Mouse (Mus musculus): ENCODE measurements at regions not wholly inside any gene's neighbourhood (a gene's known extent, or its start where the extent isn't known, plus 50 kb on each side); places are given as distances from the start of the nearest gene placed in this dataset.
A peak's percentile ranks its signal among the peaks of the same experiment; 100 is the strongest.

DNA sequence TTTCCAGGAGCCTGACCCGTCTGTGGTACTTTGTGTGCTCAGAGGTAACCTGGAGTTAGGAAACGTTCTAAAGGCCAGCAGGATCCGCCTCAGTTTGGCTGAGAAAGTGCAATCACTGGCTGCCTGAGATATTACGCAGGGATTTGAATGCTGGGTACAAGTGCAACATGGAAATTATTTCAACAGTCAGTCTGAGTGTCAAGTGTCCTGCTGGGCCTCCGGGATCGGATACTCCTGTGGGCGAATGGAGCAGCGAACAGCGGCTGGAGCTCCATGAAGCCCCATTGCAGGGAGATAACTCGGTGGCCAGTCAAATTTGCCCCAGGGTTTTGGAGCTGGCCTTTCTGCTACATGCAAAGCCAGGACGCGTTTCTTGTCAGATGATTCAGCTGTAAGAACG, 332.4 kb downstream of the Foxo1 start:
- DNase-seq (ENCODE audit: low read depth), result no peak

DNA sequence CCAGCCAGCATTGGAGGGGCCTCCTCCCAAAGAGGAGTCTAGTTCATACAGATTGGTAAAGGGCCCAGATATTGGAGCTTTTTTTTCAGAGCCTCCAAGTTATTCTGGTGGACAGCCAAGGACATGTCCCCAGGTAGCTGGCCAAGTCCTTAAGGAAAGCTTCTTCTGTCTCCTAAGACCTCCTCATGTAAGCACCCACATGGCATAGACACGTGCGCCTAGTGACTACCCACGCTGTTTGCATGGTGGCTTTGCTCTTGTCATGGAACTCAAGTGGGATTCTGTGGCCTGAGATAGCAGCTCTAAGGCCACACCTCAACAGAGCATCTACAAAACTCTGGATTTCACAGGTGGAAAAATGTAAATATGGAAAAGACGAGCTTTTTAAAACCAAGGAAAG, 332.0 kb downstream of the Foxo1 start:
- no peak for DNase-seq (ENCODE audit: low read depth)

DNA sequence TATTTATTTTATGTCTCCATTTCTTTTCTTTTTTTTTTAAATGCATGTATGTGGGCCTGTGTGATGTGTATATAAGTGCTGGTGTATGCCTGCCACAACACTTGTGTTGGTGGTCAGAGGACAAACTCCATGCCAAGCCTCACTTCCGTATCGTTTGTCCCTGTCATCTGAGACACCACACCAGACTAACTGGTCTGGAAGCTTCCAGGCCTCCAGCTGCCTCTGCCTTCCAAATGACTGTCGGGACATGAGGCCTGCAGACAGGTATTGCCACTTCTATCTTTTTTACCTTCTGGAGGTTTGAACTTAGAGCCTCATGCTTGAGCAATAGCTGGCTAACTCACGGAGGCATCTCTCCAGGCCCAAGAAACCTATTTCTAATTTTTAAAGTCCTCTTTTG, 318.3 kb downstream of the Foxo1 start:
- DNase-seq (ENCODE audit: low read depth), result no peak

DNA sequence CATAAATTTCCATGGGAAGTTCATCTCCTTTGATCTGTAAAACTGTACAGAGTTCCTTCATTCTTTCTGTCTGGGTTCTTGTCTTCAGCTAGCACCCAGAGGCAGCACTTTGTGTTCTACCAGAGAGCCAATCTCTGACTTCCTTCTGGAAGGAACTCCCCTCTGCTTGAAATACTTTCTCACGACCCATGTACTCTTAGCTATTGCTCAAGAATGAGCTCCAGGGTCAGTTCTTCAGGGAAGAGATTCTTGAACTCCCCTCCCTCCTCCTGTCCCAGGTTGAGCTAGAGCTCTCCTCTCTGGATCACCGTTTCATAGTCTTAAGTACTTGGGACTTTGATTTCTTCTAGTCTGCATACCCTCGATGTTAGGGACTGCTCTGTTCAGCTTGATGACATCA, 311.8 kb downstream of the Foxo1 start:
- no peak for DNase-seq (ENCODE audit: low read depth)

DNA sequence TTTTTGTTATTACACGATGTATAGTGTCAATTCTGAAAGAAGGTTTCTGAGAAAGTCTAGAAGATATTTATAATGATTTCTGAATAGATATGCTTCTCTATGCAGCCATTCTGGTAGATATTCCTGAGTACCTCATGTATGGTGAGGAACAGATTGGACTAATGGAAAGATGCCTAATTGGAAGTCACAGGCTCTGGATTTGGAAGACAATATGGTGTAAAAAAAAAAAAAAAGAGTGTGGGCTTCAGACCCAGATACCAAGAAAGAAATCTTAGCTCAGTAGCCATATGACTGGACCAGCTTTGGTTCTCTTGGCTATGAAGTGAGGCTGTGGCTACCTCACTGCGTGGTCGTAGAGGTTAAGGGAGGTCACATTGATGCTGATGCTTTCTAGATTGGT, 311.0 kb downstream of the Foxo1 start:
- DNase-seq (ENCODE audit: low read depth), result no peak

DNA sequence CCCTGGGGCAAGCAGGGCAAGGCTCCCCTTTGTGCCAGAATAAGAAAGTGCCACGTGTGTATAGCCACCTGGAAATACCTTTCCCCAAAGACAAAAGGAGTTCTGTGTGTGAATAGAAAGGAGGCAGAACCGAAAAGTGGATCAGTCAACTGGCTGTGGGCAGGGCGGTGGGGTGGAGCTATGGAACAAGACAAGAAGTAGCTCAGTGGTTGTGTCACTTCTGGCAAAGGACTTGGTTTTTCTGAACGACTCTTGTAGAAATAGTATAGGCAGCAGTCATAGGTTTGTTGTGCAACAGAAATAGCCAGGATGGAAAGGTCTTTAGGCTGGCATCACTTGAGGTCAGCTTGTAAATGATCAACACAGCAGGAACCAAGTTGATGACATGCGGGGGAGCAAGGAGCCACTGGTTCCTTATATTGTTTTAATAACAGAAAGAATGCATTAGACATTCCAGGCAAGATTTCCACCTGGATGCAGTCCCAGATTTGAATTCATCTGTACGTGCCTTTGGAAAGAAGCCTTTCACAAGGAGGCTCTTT, 308.6 kb downstream of the Foxo1 start:
- no peak for DNase-seq (ENCODE audit: low read depth)

DNA sequence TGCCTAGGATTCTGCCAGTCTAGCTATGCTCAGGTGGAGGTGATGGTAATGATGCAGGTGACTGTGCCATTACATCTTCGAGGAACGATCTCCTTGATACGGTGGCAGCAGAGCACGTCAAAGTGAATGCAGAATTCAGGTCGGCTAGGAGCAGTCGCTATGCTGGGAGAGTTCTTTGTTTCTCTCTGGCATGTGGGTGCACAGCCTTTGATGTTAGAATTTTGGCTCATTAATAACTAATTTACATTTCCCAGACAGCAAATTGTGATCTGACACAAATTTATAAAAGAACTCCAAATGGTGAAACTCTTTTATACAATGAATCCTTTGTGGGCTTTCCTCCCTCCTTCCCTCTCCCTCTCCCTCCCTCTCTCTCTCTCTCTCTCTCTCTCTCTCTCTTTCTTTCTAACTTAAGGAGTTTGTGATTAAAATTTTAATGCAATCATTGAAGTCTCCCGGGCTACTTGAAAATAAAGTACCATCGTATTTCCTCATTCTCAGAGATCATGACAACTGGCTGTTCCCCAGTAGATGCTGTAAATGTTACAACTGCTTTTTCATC, 307.2 kb downstream of the Foxo1 start:
- peak; percentile 43 for DNase-seq (ENCODE audit: low read depth)

DNA sequence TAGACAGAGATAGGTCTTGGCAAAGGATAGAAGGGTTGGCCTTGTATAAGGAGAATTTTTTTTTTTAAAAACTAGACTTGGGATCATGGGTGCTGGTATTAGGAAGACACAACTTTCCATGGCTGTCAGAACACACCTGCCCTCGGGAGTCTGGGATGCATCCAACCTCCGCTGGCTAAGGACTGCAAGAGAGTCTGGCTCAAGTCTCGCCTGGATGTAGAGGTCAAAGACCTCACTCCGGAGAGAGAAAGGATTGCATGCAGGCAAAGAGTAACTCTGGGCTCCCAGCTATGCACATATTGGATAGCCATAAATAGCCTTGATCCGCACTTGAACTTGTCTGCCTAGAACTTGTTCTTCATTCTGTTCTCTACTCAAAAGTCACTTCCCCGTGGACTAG, 306.2 kb downstream of the Foxo1 start:
- DNase-seq (ENCODE audit: low read depth), result no peak

DNA sequence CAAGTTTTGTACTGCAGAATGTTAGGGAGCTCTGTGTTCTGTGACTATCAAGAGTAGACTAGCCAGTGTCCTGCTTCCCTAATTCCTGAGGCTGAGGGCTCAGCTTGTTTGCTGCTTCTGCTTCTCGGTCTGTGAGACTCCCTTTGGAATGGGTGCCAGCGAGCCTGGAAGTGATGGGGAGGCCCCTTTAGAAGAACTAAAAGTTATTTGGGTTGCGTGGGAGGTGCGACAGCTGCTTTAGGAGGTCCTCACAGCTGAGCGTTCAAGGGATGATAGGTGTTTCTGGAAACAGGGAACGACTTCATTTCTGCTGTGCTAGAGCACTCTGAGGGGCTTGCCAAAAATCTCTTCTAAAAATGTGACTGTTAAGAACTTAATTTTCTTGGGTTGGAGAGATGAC, 305.7 kb downstream of the Foxo1 start:
- DNase-seq (ENCODE audit: low read depth), result no peak

DNA sequence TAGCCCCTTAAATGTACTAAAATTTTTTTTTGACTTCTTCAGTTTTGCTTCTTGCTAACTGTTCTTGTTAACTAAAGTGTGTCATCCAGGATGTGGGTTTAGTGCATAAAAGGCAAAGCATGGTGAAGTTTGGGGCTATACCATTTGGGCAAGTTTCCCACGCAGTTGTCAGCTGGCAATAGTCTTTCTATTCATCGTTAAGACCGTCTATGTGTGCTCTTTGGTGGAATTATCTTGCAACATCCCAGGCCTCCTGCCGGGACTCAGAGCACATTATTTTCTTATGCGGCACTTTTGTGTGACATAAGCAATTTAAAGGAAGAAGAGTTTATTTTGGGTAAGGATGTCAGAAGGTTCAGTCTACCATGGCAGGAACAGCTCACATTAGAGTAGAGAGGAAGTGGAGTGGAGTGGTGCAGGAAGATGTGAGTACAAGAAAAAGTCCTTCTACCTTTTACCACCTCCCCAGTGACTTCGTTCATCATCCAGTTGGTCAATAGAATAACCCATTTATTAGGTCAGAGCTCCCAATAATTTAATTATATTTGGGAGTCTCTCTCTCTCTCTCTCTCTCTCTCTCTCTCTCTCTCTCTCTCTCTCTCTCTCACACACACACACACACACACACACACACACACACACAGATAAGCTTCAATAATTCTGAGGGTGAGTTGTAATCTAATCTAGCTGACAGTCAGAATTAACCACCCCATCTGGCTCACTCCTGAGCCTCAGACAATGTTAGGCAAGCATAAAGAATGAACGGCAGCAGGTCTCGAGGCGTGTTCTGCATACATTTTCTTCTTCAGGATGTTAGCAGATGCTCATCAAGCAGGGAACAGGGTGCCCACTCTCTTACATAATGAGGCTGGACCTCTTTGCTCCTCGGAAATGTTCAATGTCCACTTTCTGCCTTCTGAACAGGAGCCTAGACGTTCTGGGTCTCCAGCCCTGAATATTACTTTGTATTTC, 304.7 kb downstream of the Foxo1 start:
- DNase-seq (ENCODE audit: low read depth), result peak; percentile 88

DNA sequence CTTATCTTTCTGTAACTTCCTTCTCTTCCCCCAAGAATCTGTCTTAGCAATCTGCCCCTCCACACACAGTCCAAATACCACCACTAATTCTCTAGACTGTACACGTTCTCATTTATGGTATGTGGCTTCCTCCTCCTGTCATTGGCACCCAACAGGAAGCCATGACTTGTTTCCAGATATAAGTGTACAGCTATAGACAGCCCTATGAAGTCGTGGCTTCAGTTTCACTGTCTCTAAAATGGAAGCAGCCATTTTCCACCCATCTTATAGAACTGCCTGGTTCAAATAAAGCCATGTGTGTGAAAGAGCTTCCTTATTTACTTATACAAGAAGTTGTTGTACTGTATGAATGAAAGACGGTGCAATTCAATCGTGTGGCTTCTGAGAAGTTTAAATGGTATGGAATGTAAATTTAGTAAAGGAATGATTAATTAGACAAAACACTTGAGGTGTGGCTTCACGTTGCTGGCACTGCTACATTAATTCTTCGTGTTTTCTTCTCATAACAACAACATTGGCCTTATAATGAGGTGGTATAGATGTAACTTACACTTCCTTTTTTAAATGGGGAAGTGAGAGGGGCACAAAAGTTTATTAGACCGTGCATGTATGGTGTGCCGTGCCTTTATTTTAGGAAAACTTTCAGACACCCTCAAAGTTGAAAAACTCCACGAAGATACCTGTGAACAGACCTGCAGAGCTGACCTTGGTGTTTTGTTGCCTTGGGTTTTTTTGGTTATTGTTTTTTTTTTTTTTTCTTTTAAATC, 299.7 kb downstream of the Foxo1 start:
- peak; percentile 53 for DNase-seq (ENCODE audit: low read depth)

DNA sequence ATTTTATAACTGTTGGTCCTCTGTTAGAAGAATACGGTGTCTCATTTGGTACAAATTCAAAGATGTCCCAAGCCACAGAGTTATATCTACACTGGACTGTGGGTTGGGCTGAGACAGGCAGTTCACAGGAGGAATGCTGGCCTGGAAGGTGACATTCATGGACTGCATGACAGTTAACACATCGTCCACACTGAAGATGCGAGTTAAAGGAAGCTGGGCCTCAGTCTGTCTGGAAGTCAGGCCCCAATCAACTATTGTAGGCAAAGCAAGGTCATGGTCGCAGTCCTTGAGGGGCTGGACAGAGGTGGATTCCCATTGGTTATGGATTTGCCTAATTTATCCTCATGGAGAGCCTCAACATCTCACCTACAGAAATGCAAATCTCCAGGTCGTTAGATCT, 295.5 kb downstream of the Foxo1 start:
- DNase-seq (ENCODE audit: low read depth), result no peak

DNA sequence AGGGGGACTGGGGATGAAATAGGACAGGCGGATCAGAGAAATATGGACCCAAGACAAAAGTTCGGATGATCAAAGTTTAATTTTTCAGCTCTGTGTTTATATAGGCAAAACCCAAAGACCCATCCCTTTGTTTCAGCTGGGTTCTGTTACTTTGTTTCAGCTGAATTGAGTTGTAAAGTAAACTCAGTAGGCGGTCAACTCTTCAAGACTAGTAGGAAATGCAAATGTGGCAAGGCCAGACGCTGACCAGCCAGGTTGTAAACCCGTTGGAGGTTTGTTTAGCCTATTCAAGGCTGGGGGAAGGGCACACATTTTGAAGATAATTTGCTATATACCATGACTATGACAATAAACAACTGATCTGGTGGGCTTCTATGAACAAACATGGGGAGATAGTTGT, 294.7 kb downstream of the Foxo1 start:
- DNase-seq (ENCODE audit: low read depth), result no peak

DNA sequence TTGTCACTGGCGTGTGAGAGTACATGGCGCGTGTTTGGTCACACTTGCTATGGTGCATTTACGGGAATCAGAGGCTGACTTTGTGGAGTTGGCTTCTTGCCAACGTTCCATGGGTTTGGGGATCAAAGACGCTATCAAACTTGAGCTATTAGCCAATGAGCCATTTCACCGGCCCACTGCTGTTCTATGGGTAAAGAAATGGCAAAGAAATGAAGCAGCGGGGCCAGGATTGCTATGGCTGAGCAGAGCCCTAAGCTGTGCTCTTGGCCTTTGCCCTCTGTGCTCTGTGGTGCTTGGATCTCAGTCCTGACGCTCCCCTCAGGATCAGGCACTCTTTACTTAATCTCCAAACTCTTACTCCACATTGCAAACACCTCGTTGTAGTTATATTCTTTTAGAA, 291.3 kb downstream of the Foxo1 start:
- no peak for DNase-seq (ENCODE audit: low read depth)

DNA sequence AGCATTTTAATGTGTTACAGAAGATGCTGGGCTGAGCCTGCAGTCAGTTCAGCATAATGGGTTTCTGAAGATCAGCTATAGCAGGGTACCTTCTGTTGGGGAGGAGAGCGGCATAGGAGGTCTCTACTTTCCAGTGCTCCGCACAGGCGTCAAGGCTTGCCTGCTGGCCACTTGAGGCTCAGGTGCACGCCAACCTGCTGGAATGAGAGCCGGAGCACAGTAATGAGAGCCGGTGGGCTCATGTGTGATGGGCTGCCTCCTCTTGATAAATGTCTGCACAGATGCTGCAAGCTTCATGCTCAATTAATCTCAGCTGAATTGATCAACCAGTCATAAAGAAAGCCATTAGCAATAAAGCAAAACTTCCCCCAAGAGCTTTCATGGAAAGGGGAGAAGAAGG, 290.6 kb downstream of the Foxo1 start:
- no peak for DNase-seq (ENCODE audit: low read depth)

DNA sequence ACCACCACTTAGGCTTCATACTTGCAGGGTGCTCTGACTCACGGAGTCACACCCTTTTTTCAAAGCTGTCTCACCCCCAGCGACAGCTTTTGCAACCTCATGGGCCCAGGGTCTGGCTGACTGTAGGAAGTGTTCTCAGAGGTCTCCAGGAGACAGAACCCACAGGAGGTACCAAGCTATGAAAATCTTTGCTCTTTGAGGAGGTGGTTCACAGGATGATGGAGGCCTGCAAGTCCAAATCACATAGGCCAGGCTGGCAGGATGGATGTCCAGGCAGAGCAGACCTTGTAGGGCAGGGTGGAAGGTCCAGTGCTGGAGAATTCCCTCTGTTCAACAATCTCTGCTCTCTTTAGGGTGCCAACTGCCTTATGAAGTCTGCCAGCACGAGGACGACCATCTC, 289.2 kb downstream of the Foxo1 start:
- DNase-seq (ENCODE audit: low read depth), result peak; percentile 47

DNA sequence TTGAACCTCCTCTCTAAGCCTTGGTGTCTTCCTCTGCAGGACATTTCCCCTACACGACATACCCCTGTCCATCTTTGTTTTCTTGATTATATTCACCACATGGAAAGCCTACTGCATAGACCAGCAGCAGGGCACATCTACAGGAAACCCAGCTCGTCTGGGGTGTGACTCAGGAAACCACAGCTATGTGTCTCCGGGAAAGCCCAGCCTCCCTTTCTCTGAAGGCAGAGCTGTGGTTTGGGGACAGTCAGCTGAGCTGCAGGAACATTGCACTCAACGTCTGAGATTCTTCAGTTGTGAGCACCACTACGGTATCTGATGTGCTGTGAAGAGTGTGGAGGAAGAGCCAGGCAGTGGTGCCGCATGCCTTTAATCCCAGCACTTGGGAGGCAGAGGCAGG, 286.9 kb downstream of the Foxo1 start:
- DNase-seq (ENCODE audit: low read depth), result peak; percentile 87

DNA sequence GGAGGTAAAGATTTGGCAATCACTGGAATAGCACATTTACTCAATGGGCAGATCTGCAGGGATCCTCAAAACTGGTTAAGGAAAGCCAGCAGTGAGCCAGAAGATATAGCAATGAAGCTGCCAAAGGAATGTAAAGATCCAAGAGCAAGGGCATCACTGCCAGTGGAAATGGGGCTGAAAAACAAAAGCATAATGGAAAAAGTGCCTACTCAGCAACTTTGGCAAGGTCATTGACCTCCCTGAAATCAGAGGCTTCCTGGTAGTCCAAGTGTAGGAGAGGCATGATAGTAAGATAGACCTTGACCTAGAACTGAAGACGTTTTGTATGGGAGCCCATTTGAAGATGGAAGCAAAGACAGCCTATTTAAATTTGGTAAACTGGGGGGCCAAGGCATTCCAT, 286.4 kb downstream of the Foxo1 start:
- peak; percentile 36 for DNase-seq (ENCODE audit: low read depth)

DNA sequence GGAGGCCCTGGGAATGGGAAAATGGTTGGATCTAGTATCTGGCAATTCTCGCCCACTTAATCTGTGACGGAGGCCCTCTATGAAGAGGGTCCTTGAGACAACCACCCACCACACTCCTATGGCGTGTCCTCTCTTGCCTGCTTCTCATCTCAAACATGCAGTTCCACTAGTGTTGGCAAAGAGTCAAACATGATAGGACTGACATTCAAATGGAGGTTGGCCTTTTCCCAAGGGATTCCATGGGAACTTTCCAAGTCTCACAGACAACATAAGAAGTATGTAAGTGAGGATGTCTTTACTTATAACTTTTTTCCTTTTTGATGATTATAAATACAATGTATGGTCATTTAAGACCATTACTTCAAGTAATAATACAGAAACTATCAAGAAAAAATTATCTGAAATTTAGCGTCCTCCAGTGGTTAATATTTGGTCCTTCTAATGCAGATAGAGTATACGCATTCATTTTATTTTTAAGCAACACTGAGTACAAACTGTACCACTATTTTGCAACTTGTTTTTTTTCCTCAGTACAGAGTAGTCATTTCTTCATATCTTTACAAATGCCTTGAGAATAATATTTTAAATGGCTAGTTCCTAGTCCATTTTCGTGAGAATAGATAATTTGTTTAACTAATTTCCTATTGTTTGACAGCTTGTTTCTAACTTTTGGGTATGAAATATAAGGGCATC, 280.2 kb downstream of the Foxo1 start:
- DNase-seq (ENCODE audit: low read depth), result no peak

DNA sequence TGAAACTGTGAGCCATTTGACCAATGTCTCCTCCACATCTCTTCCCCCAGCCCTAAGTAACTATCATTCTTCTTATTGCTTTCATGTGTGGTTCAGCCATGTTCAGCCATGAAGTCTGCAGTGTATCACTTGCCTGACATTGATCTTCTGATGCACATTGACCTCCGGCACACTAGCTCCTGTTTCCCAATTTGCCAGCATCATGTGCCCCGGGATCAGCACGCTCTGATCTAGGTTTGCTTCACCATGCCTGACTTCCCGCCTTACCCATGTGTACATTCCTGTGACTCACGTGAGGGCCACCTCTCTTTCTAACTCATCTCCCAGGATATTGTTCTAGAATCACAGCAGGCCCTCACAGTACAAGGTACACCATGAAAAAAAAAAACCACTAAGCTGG, 277.9 kb downstream of the Foxo1 start:
- DNase-seq (ENCODE audit: low read depth), result no peak

DNA sequence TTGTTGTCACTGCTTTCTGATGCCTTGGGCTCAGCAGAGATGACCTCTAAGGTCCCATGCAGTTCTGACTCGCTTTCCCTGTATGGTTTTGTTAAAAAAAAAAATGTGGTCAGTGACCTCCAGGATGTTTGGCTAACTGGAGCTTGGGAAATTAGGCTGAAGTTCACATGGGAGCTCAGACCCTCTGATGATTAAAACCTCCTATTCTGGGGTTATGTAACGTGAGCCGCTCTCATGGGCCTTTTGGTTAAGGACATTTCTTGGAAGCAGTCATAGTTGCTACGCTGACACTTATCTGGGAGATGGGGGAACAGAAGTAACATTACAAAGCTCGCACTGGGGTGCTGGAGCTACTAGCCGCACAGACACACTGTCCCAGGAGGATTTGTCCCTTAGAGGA, 274.9 kb downstream of the Foxo1 start:
- DNase-seq (ENCODE audit: low read depth), result no peak

DNA sequence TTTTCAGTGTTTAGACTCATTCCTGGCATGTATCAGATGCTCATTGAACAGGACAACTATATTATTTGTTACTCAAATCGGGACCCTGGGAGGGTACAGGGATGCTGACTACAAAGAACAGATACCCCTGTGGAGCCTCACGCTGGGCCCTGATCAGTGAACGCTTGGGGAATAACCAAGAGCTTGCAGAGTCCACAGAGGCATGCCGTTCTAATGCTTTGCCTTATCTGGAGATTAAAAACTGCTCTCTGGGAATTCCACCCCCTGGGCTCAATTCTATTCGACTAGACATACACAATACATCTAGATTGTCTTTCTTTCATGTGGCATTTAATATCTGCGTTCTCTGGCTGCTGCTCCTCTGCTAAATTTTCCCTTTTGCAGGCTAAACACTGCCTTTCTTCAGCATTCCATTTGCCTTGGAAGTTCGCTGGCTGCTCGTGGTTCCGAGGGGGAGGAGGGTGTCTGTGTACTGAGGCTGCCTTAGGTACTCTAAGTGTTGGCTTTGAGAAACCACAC, 272.8 kb downstream of the Foxo1 start:
- DNase-seq (ENCODE audit: low read depth), result no peak

All from naive thymus-derived CD4-positive, alpha-beta T cell, adult 2 months (primary cell).